Mouse (Mus musculus) c-Kit-positive CD71-positive TER-119-negative erythroid progenitor cells, embryonic 14.5 days (primary cell): Measurements from ENCODE around the gene Cnn2.
"Not testable (repeated sequence)": the region's sequence is repeated elsewhere in the genome, so short reads cannot be mapped to it uniquely, and the experiment has no call there.

Source experiments
- DNase-seq: peaks from one replicate; pipeline ENCODE4 v3.0.0-alpha.2; 2013; ENCODE audit warnings: low read depth

The Cnn2 gene

GRCm38 (mm10) chr10:79988506-79989271 is at the start of gene Cnn2:
Cnn2 (plus strand) TSS chr10:79988584.
- DNase-seq = no peak

GRCm38 (mm10) chr10:79940749-79941148 is 47.6 kb upstream of the Cnn2 start:
- no peak for DNase-seq

GRCm38 (mm10) chr10:79942988-79943387 is 45.4 kb upstream of the Cnn2 start:
- no peak for DNase-seq

DNA sequence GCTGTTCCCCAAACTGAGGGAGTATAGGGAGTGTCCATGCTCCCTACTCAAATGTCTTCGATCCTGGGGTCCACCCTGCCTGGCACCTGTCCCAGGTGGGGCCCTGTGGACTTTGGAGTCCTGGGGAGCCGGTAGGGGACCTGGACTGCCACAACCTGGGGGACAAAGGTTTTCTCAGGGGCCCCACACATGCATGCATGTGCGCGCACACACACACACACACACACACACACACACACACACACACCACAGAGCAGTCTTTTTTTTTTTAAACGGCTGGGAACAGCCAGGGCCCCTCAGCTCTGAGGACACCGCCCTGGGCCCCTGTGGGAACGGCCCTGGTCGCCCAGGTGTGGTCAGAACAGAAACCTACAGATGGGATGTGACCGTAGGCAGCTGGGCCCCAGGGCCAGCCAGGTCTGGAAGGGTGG is 44.9 kb upstream of the Cnn2 start:
- no peak for DNase-seq

- DNase-seq = no peak
These were observed 42.7 kb upstream of the Cnn2 start for GRCm38 (mm10) chr10:79945507-79946234.

DNA sequence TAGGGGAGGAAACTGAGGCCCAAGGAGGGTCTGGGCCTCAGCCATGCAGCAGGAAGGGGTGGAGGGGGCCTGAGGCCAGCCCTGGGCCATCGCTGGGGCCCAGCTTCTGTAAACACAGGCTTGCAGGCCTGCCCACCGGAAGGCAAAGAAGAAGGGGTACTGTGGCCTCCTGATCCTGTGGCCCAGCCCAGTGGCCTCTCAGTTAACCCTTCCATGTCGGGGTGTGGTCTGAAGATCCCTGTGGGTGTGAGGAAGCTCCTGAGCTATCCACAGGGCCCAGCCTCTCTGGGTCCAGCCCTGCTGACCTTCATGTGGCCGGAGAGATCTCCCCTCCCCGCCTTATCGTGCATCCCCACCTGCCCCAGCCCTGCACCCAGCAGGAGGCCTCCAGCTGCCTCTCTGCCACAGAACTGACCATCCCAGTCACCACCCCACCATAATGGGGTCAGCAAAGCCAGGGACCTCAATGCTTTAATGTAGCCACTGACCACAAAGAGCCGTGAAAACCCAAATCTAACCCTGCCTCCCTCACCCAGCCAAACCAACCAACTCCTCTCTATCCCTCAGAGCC is 41.5 kb upstream of the Cnn2 start:
- DNase-seq = no peak

GRCm38 (mm10) chr10:79947502-79947901 is 40.9 kb upstream of the Cnn2 start:
- DNase-seq = no peak

DNA sequence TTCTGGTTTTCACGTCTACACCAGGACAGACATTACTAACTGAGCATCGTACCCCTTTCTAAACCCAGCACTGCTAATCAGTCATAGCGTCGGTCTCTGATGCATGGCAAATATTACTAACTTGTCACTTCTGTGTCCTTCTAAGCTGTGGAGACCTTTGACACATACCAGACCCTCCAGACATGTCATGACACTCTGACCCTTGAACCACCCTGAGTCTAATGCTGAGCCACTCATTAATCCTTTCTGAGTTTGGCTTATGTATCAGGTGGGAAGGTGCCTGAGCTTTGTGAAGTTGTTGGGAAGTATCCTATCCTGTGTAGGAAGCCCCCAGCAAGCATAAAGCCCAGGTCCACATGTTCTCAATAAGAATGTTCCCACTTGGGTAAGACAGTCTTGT is 38.5 kb upstream of the Cnn2 start:
- no peak for DNase-seq

DNA sequence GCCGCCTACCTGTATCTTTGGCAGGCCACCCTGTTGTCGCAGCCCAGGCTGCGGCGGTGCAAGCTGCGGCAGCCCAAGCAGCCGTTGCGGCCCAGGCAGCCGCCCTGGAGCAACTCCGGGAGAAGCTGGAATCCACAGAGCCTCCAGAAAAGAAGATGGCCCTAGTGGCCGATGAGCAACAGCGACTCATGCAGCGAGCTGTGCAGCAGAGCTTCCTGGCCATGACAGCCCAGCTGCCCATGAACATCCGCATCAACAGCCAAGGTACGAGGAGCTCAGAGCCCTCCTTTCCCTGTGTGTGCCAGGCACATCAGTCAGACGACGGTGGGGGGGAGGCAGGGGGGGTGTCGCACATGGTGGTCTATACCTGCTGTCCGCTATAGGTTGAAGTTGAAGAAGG is 37.7 kb upstream of the Cnn2 start:
- DNase-seq = no peak

DNA sequence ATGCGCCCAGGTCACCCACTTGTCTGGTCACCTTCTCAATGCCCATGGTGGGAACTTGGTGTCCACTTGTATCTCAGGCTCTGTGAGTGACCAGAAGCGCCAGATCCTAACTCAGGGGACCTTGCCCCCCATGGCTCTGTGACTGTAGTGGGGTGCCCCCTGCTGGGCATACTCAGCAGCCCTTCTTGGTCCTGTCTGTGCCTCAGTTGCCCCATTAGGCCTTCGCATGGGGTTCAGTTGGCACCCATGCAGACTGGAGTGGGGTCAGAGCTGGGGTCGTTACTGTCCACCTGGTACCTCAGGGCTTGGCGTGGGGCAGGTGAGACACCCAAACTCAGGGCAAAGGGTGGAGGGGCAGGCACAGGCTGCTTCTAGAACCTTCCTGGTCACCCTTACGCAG is 34.4 kb upstream of the Cnn2 start:
- DNase-seq = no peak

DNA sequence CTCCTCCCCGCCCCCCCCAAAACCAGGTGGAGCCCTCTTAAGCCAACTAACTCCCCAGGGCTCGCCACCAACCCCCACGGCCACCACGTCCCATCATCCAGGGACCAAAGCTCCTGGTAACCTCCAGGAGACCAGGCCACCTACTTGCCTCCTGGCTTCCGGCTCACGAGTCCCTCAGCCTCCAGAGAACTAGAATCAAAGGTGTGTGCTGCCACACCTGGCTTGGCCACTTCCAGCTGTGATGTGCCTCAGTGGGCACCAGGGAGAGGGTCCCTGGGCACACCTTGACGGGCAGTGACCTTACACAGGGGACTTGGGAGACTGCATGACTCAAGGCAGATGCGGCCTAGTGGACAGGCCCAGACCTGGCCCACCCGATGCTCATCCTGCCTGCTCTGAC is 32.7 kb upstream of the Cnn2 start:
- DNase-seq = no peak

DNA sequence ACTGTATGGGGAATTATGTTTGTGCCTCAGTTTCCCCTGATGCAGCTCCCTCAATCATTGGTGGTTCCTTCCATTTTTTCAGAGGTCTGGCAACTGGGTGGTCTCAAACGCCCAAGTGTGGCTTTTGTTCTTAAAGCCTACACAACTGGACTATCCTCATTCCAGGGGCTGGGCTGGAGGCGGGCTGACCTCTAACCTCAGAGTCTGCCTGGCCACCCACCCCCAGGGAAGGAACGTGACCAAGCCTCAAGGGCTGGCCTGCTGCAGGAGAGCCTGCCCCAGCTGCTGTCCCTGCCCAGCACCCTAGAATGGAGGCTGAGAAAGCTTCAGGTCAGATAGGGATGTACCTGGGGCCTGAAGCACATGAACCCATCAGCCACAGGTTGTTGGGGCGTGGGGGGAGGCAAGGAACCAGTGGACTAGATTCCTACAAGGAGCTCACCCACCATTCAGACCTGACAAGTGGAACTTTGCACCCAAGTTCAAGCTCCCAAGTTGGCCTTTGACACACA is 31.7 kb upstream of the Cnn2 start:
- no peak for DNase-seq

DNA sequence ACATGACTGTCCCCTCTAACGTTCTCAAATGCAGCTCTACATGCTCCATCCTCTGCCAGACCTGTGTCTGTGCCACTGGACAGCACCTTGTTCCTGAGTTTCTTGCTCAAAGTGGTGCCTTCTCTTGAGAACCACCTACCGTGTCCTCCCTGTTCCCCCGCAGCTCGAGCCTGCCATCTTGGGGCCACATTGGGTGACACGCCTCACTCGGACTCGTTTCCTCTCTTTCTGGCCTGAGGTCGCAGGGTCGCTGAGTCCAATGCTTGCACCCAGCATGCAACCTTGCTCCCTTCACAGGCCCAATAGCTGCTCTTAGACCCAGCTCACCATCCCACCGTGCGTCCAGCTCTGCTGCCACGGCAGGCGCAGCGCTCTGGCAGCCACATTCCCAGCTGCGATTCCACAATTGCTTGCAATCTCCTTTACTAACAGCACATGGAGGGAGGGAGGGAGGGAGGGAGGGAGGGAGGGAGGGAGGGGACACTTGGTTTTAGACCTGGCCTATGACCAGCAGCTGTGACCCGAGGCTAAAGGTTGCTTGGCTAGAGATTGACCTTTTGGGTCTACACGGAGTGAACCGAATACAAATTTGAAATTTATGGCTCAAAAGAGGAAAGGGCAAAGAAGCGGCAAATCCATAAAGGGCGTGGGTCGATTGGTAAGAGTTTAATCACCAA is 30.1 kb upstream of the Cnn2 start:
- peak; percentile 68 for DNase-seq

GRCm38 (mm10) chr10:79959412-79959811 is 29.0 kb upstream of the Cnn2 start:
- DNase-seq = not testable (repeated sequence)

GRCm38 (mm10) chr10:79959847-79960601 is 28.4 kb upstream of the Cnn2 start, which contains the start of gene Wdr18:
Wdr18 (plus strand) TSS chr10:79960152.
- DNase-seq = peak; percentile 99

DNA sequence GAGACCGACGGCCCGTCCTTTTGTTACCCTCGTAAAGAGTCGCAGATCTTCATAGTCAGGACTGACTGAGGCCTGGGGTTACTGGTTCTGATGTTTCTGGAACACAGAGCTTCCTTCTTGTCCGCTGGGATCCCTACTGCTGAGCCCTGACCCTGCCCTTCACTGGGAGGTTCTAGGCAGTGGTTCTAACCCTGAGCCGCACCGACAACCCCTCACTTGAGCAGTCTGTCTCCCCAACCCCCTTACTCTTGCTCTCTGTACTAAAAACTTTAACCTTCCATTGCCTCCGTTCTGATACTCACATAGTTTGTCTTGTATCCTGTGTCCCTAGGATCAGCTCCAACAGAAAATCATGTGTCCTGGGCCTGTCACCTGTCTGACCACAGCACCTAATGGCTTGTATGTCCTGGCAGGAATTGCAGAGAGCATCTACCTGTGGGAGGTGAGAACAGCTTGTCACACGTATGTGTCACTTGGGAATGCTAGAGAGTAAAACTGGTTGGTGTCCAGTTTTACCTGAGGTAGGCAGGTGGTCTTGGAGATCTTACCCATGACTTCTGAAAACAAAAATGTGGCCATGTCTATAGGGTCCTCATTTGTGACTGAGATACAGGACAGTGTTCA is 27.6 kb upstream of the Cnn2 start:
- DNase-seq = no peak

GRCm38 (mm10) chr10:79964727-79965126 is 23.7 kb upstream of the Cnn2 start:
- no peak for DNase-seq

GRCm38 (mm10) chr10:79965325-79965724 is 23.1 kb upstream of the Cnn2 start:
- DNase-seq = no peak

- no peak for DNase-seq
These were observed 21.4 kb upstream of the Cnn2 start for GRCm38 (mm10) chr10:79966886-79967400.

DNA sequence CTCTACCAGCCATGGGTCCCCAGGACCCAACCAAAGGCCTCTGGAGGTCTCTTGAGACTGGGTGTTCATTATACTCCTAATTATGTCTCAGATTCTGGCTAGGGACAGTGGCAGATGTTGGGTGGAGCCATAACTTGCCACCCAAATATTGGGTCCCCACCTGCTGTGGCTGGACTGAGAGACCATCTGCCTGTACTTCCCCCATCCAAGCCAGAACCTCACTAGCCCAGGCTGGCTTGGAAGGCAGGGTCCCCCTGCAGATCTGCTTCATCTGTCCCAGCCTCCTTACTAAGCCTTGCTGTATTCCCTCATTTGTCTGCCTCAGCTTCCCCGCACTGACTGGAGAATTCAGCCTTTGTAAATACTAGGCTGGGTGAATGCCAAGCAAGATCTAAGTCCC is 20.2 kb upstream of the Cnn2 start:
- no peak for DNase-seq

DNA sequence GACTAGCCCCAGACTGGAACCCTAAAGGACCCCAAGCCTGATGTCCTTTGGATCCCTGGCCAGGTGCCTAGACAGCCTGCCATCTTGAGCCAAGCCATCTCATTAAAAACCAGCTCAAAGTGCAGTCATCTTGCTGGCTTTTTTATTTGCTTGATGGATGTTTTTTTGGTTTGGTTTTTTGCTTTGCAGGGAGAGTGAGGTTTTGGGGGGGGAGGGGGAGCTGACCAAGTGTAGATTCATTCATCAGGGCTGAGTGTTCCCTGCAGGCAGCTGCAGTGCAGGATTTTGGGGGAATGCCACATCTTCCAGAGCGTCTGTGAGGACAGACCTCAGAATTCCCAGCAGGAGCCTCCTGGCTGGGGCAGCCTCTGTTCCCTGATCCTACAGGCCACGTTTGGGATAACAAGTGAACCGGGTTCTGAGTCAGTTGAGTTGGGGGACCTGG is 19.2 kb upstream of the Cnn2 start:
- no peak for DNase-seq
